Mouse (Mus musculus) bone marrow macrophage, adult 2 months (primary cell): ENCODE results near the gene Zfp74. TPM values are rescaled to one million over a fixed set of nuclear protein-coding genes. Genes with fewer than 3 reads are reported as not detected.
A peak's percentile ranks its signal among the peaks of the same experiment; 100 is the strongest.

Source experiments
- H3K27ac ChIP-seq: 2 replicates; pipeline ENCODE4 v1.5.1; 2012; ENCODE audit warnings: low read depth, low read length; ENCODE audit not compliant: insufficient read depth
- H3K4me1 ChIP-seq: 2 replicates; pipeline ENCODE4 v1.6.1; 2012; ENCODE audit warnings: low read length; ENCODE audit not compliant: control insufficient read depth, insufficient read depth
- H3K4me3 ChIP-seq: 2 replicates; pipeline ENCODE4 v1.5.1; 2012; ENCODE audit warnings: mild to moderate bottlenecking, low read length, moderate library complexity; ENCODE audit not compliant: insufficient read depth
- CTCF ChIP-seq: IDR thresholded peaks from 2 replicates; pipeline ENCODE4 v1.5.1; 2012; ENCODE audit warnings: low read depth, mild to moderate bottlenecking, low read length, moderate library complexity
- POLR2A ChIP-seq: IDR thresholded peaks from 2 replicates; pipeline ENCODE4 v1.6.1; 2012; ENCODE audit warnings: mild to moderate bottlenecking, low read depth, low read length, borderline replicate concordance
- polyA plus RNA-seq: library from polyadenylated mRNA; stranded (reverse); fragments of >200 nt; gene quantifications from 2 replicates; pipeline ENCODE4 v1.2.4, GENCODE M21; 2012; ENCODE audit not compliant: missing spikeins, insufficient read depth, insufficient read length

Gene Zfp74
- 7.2 and 8.6 TPM in 2 replicates for polyA plus RNA-seq

- H3K4me3 ChIP-seq, result peak within 1 kb of the TSS; percentile 73
- H3K4me1 ChIP-seq, result no peaks in the 10 kb centered on the region
- no peak for TF ChIP-seq CTCF
- no peak for TF ChIP-seq POLR2A
- peak within 1 kb of the TSS; percentile 73 for H3K27ac ChIP-seq
Measured at GRCm38 (mm10) chr7:29953513-29954401, at the start of gene Zfp74. TSS of gene Zfp74 (minus strand) at chr7:29954089.

- no peak overlapping the region for H3K27ac ChIP-seq
- no peak overlapping the region for H3K4me3 ChIP-seq
- TF ChIP-seq CTCF, result no peak
- TF ChIP-seq POLR2A, result no peak
- H3K4me1 ChIP-seq, result no peaks in the 10 kb centered on the region
Measured at GRCm38 (mm10) chr7:30000601-30001000, 46.7 kb upstream of the Zfp74 start.

- TF ChIP-seq POLR2A, result no peak
- no peak for TF ChIP-seq CTCF
- H3K4me1 ChIP-seq, result peaks cover 6% of the 10 kb centered on the region
- no peak overlapping the region for H3K4me3 ChIP-seq
- no peak overlapping the region for H3K27ac ChIP-seq
Measured at GRCm38 (mm10) chr7:29995134-29995533, 41.2 kb upstream of the Zfp74 start.

GRCm38 (mm10) chr7:29993340-29993739, 39.5 kb upstream of the Zfp74 start:
- TF ChIP-seq POLR2A, result no peak
- TF ChIP-seq CTCF, result no peak
- H3K4me1 ChIP-seq, result peaks cover 6% of the 10 kb centered on the region
- H3K27ac ChIP-seq, result no peak overlapping the region
- H3K4me3 ChIP-seq, result no peak overlapping the region

GRCm38 (mm10) chr7:29992698-29993097, 38.8 kb upstream of the Zfp74 start:
- Histone ChIP-seq H3K4me3 (no peak overlapping the region), H3K4me1 (peaks cover 6% of the 10 kb centered on the region), H3K27ac (no peak overlapping the region)
- TF ChIP-seq CTCF (no peak), POLR2A (no peak)

GRCm38 (mm10) chr7:29989031-29989430, 35.1 kb upstream of the Zfp74 start:
- H3K4me3 ChIP-seq, result no peak overlapping the region
- H3K27ac ChIP-seq, result no peak overlapping the region
- no peak for TF ChIP-seq POLR2A
- TF ChIP-seq CTCF, result no peak
- H3K4me1 ChIP-seq, result peaks cover 1% of the 10 kb centered on the region; the same call in 1 of the 2 replicates

GRCm38 (mm10) chr7:29987551-29987950, 33.7 kb upstream of the Zfp74 start:
- TF ChIP-seq CTCF (no peak), POLR2A (no peak)
- peaks cover 3% of the 10 kb centered on the region; the same call in 1 of the 2 replicates for H3K4me1 ChIP-seq
- no peak overlapping the region for H3K27ac ChIP-seq
- no peak overlapping the region for H3K4me3 ChIP-seq

GRCm38 (mm10) chr7:29986101-29986500, 32.2 kb upstream of the Zfp74 start:
- peaks cover 3% of the 10 kb centered on the region; the same call in 1 of the 2 replicates for H3K4me1 ChIP-seq
- no peak overlapping the region for H3K27ac ChIP-seq
- TF ChIP-seq CTCF, result no peak
- no peak for TF ChIP-seq POLR2A
- H3K4me3 ChIP-seq, result no peak overlapping the region

GRCm38 (mm10) chr7:29983690-29984380, 29.9 kb upstream of the Zfp74 start, which contains the start of gene Zfp568:
TSS of gene Zfp568 (plus strand) at chr7:29983955.
- Histone ChIP-seq H3K4me3 (peak within 1 kb of the TSS; percentile 88), H3K4me1 (peaks cover 5% of the 10 kb centered on the region), H3K27ac (peak within 1 kb of the TSS; percentile 76)
- peak; percentile 98 for TF ChIP-seq POLR2A
- no peak for TF ChIP-seq CTCF

- H3K4me3 ChIP-seq, result peak overlapping the region; percentile 88
- peaks cover 5% of the 10 kb centered on the region for H3K4me1 ChIP-seq
- H3K27ac ChIP-seq, result peak overlapping the region; percentile 76
- TF ChIP-seq CTCF (no peak), POLR2A (no peak)
Measured at GRCm38 (mm10) chr7:29983340-29983689, 29.4 kb upstream of the Zfp74 start.
